Mouse (Mus musculus): ENCODE data around the gene Dlg2.

Gene Dlg2

GRCm38 (mm10) chr7:91440326-91440725, 963.9 kb downstream of the Dlg2 start:
- DNase-seq (ENCODE audit: extremely low spot score, low spot score) = no peak

- DNase-seq (ENCODE audit: extremely low spot score, low spot score) = no peak
Observed at GRCm38 (mm10) chr7:91442447-91443376, 966.2 kb downstream of the Dlg2 start.

GRCm38 (mm10) chr7:91443377-91443714, 966.9 kb downstream of the Dlg2 start:
- DNase-seq (ENCODE audit: extremely low spot score, low spot score) = no peak

- no peak for DNase-seq (ENCODE audit: extremely low spot score, low spot score)
Observed at GRCm38 (mm10) chr7:91443913-91444312, 967.4 kb downstream of the Dlg2 start.

- DNase-seq (ENCODE audit: extremely low spot score, low spot score) = no peak
Observed at GRCm38 (mm10) chr7:91444728-91445127, 968.3 kb downstream of the Dlg2 start.

- no peak for DNase-seq (ENCODE audit: extremely low spot score, low spot score)
Observed at GRCm38 (mm10) chr7:91456796-91457195, 980.3 kb downstream of the Dlg2 start.

GRCm38 (mm10) chr7:91457207-91457606, 980.7 kb downstream of the Dlg2 start:
- peak; percentile 52 for DNase-seq (ENCODE audit: extremely low spot score, low spot score)

GRCm38 (mm10) chr7:91461352-91461751, 984.9 kb downstream of the Dlg2 start:
- DNase-seq (ENCODE audit: extremely low spot score, low spot score) = no peak

- no peak for DNase-seq (ENCODE audit: extremely low spot score, low spot score)
Observed at GRCm38 (mm10) chr7:91463256-91463655, 986.8 kb downstream of the Dlg2 start.

- no peak for DNase-seq (ENCODE audit: extremely low spot score, low spot score)
Observed at GRCm38 (mm10) chr7:91467061-91467460, 990.6 kb downstream of the Dlg2 start.

GRCm38 (mm10) chr7:91479145-91479544, 1002.7 kb downstream of the Dlg2 start:
- no peak for DNase-seq (ENCODE audit: extremely low spot score, low spot score)

GRCm38 (mm10) chr7:91481574-91482197, 1005.2 kb downstream of the Dlg2 start:
- DNase-seq (ENCODE audit: extremely low spot score, low spot score) = no peak

- no peak for DNase-seq (ENCODE audit: extremely low spot score, low spot score)
Observed at GRCm38 (mm10) chr7:91493234-91493633, 1016.8 kb downstream of the Dlg2 start.

- DNase-seq (ENCODE audit: extremely low spot score, low spot score) = no peak
Observed at GRCm38 (mm10) chr7:91495526-91495925, 1019.1 kb downstream of the Dlg2 start.

GRCm38 (mm10) chr7:91511119-91511518, 1034.6 kb downstream of the Dlg2 start:
- DNase-seq (ENCODE audit: extremely low spot score, low spot score) = no peak

- DNase-seq (ENCODE audit: extremely low spot score, low spot score) = no peak
Observed at GRCm38 (mm10) chr7:91514445-91514844, 1038.0 kb downstream of the Dlg2 start.

- no peak for DNase-seq (ENCODE audit: extremely low spot score, low spot score)
Observed at GRCm38 (mm10) chr7:91516225-91516624, 1039.8 kb downstream of the Dlg2 start.

- DNase-seq (ENCODE audit: extremely low spot score, low spot score) = no peak
Observed at GRCm38 (mm10) chr7:91525859-91526258, 1049.4 kb downstream of the Dlg2 start.

GRCm38 (mm10) chr7:91542597-91543285, 1066.3 kb downstream of the Dlg2 start:
- peak; percentile 30 for DNase-seq (ENCODE audit: extremely low spot score, low spot score)

GRCm38 (mm10) chr7:91543286-91543650, 1066.8 kb downstream of the Dlg2 start:
- peak; percentile 25 for DNase-seq (ENCODE audit: extremely low spot score, low spot score)

- no peak for DNase-seq (ENCODE audit: extremely low spot score, low spot score)
Observed at GRCm38 (mm10) chr7:91544600-91544999, 1068.1 kb downstream of the Dlg2 start.

GRCm38 (mm10) chr7:91548796-91549195, 1072.3 kb downstream of the Dlg2 start:
- DNase-seq (ENCODE audit: extremely low spot score, low spot score) = no peak

Data from neural tube, embryonic 10.5 days (tissue).